Mouse (Mus musculus) MEL (cell line): Measurements from ENCODE around the gene Setd6. TPM values are rescaled to one million over a fixed set of nuclear protein-coding genes. Genes with fewer than 3 reads are reported as not detected.

Experiments
- DNase-seq: peaks from one replicate; pipeline ENCODE4 v3.0.0; 2011; ENCODE audit warnings: low read depth, low spot score
- H3K27ac ChIP-seq: 2 replicates; pipeline ENCODE4 v1.5.1; 2012; ENCODE audit warnings: low read depth, mild to moderate bottlenecking, control low read depth, low read length, moderate library complexity; ENCODE audit not compliant: control insufficient read depth
- H3K27me3 ChIP-seq, 2 experiments: fragments of 150-350 bp in 1 of 2; sonication (generic) in 1 of 2; 2 replicates each; pipeline ENCODE4 v1.6.1; 2012; ENCODE audit warnings: low read length in 2 of 2, mild to moderate bottlenecking in 2 of 2, improper control_type of control experiment in 1 of 2, moderate library complexity in 1 of 2; ENCODE audit not compliant: insufficient read depth in 2 of 2, control insufficient read depth in 1 of 2
- H3K36me3 ChIP-seq, 2 experiments: 2 replicates each; pipeline ENCODE4 v1.6.1; 2012 to 2014; ENCODE audit warnings: low read length in 2 of 2, improper control_type of control experiment in 1 of 2, inconsistent platforms in 1 of 2, mild to moderate bottlenecking in 1 of 2; ENCODE audit not compliant: insufficient read depth in 2 of 2, control insufficient read depth in 1 of 2
- H3K4me1 ChIP-seq, 2 experiments: fragments of 150-350 bp in 1 of 2; sonication (generic) in 1 of 2; 2 replicates each; pipeline ENCODE4 v1.6.1; 2012; ENCODE audit warnings: low read length in 2 of 2, improper control_type of control experiment in 1 of 2, mild to moderate bottlenecking in 1 of 2; ENCODE audit not compliant: insufficient read depth in 2 of 2, control insufficient read depth in 1 of 2
- H3K4me3 ChIP-seq, 2 experiments: fragments of 150-350 bp in 1 of 2; sonication (generic) in 1 of 2; 2 replicates each; pipeline ENCODE4 v1.5.1; 2012; ENCODE audit warnings: low read depth in 2 of 2, low read length in 2 of 2, mild to moderate bottlenecking in 2 of 2, moderate library complexity in 2 of 2, control low read depth in 1 of 2, improper control_type of control experiment in 1 of 2; ENCODE audit not compliant: control insufficient read depth in 1 of 2, insufficient read depth in 1 of 2
- H3K79me2 ChIP-seq: 2 replicates; pipeline ENCODE4 v1.6.1; 2012; ENCODE audit warnings: mild to moderate bottlenecking, low read length, moderate library complexity; ENCODE audit not compliant: control insufficient read depth, poor library complexity, insufficient read depth
- H3K9ac ChIP-seq: 2 replicates; pipeline ENCODE4 v1.6.1; 2012; ENCODE audit warnings: low read depth, mild to moderate bottlenecking, control low read depth, low read length, moderate library complexity; ENCODE audit not compliant: control insufficient read depth, poor library complexity, severe bottlenecking
- H3K9me3 ChIP-seq: fragments of 150-350 bp; sonication (generic); replicated peaks from 2 replicates; pipeline ENCODE4 v1.6.1; 2012; ENCODE audit warnings: mild to moderate bottlenecking, low read length, improper control_type of control experiment, moderate library complexity; ENCODE audit not compliant: insufficient read depth
- BHLHE40 ChIP-seq: IDR thresholded peaks from 2 replicates; pipeline ENCODE4 v1.6.1; 2012; ENCODE audit warnings: low read depth, mild to moderate bottlenecking, inconsistent platforms, low read length, improper control_type of control experiment, borderline replicate concordance
- CHD2 ChIP-seq: IDR thresholded peaks from 2 replicates; pipeline ENCODE4 v1.6.1; 2011; ENCODE audit warnings: low read length, improper control_type of control experiment
- CTCF ChIP-seq, 3 experiments: IDR thresholded peaks in 2 of 3; conservative IDR thresholded peaks in 1 of 3; 2 replicates each; pipeline ENCODE4 v1.5.1; 2011 to 2012; ENCODE audit warnings: low read length in 3 of 3, low read depth in 2 of 3, mild to moderate bottlenecking in 2 of 3, improper control_type of control experiment in 1 of 3, inconsistent platforms in 1 of 3, mixed read lengths in 1 of 3, moderate library complexity in 1 of 3; ENCODE audit not compliant: control insufficient read depth in 1 of 3, insufficient read depth in 1 of 3, poor library complexity in 1 of 3, severe bottlenecking in 1 of 3
- ELF1 ChIP-seq: IDR thresholded peaks from 2 replicates; pipeline ENCODE4 v1.6.1; 2014; ENCODE audit warnings: low read depth, mild to moderate bottlenecking, inconsistent platforms, low read length, improper control_type of control experiment, moderate library complexity
- EP300 ChIP-seq, 2 experiments: IDR thresholded peaks; 2 replicates each; pipeline ENCODE4 v1.6.1; 2011; ENCODE audit warnings: improper control_type of control experiment in 2 of 2, low read length in 2 of 2, low read depth in 1 of 2, mild to moderate bottlenecking in 1 of 2
- ETS1 ChIP-seq: IDR thresholded peaks from 2 replicates; pipeline ENCODE4 v1.6.1; 2012; ENCODE audit warnings: low read depth, mild to moderate bottlenecking, inconsistent platforms, low read length, improper control_type of control experiment, moderate library complexity
- GABPA ChIP-seq: IDR thresholded peaks from 2 replicates; pipeline ENCODE4 v1.6.1; 2012; ENCODE audit warnings: low read depth, mild to moderate bottlenecking, inconsistent platforms, low read length, improper control_type of control experiment, moderate library complexity
- KAT2A ChIP-seq: conservative IDR thresholded peaks from 2 replicates; pipeline ENCODE4 v1.6.1; 2012; ENCODE audit warnings: low read depth, low read length, improper control_type of control experiment, inconsistent platforms
- MAFK ChIP-seq: IDR thresholded peaks from 2 replicates; pipeline ENCODE4 v1.6.1; 2011; ENCODE audit warnings: low read depth, mild to moderate bottlenecking, low read length, improper control_type of control experiment, borderline replicate concordance
- MAX ChIP-seq: IDR thresholded peaks from 2 replicates; pipeline ENCODE4 v1.6.1; 2011; ENCODE audit warnings: low read length, improper control_type of control experiment
- MAZ ChIP-seq: IDR thresholded peaks from 2 replicates; pipeline ENCODE4 v1.6.1; 2012; ENCODE audit warnings: low read depth, mild to moderate bottlenecking, inconsistent platforms, low read length, improper control_type of control experiment
- NELFE ChIP-seq: IDR thresholded peaks from 2 replicates; pipeline ENCODE4 v1.6.1; 2011; ENCODE audit warnings: low read depth, low read length, improper control_type of control experiment
- POLR2AphosphoS2 ChIP-seq: IDR thresholded peaks from 2 replicates; pipeline ENCODE4 v1.6.1; 2011; ENCODE audit warnings: low read length, improper control_type of control experiment
- POLR2AphosphoS5 ChIP-seq: IDR thresholded peaks from 2 replicates; pipeline ENCODE4 v1.6.1; 2012; ENCODE audit warnings: low read depth, borderline replicate concordance, mild to moderate bottlenecking, inconsistent platforms, low read length, moderate library complexity, mixed read lengths
- RAD21 ChIP-seq: IDR thresholded peaks from 2 replicates; pipeline ENCODE4 v1.6.1; 2011; ENCODE audit warnings: mild to moderate bottlenecking, low read depth, low read length, improper control_type of control experiment
- SMC3 ChIP-seq: IDR thresholded peaks from 2 replicates; pipeline ENCODE4 v1.6.1; 2011; ENCODE audit warnings: low read depth, low read length, improper control_type of control experiment
- TBP ChIP-seq: IDR thresholded peaks from 2 replicates; pipeline ENCODE4 v1.8.0; 2011; ENCODE audit warnings: low read depth, low read length, improper control_type of control experiment
- TCF12 ChIP-seq: IDR thresholded peaks from 2 replicates; pipeline ENCODE4 v1.6.1; 2014; ENCODE audit warnings: low read depth, mild to moderate bottlenecking, inconsistent platforms, low read length, improper control_type of control experiment, moderate library complexity
- UBTF ChIP-seq: IDR thresholded peaks from 2 replicates; pipeline ENCODE4 v1.6.1; 2012; ENCODE audit warnings: low read depth, mild to moderate bottlenecking, inconsistent platforms, low read length, improper control_type of control experiment, moderate library complexity, borderline replicate concordance; ENCODE audit not compliant: insufficient read depth
- USF2 ChIP-seq, 2 experiments: IDR thresholded peaks; 2 replicates each; pipeline ENCODE4 v1.6.1; 2011 to 2012; ENCODE audit warnings: improper control_type of control experiment in 2 of 2, low read length in 2 of 2, borderline replicate concordance in 1 of 2, inconsistent platforms in 1 of 2, low read depth in 1 of 2, mild to moderate bottlenecking in 1 of 2; ENCODE audit not compliant: insufficient read depth in 1 of 2
- ZC3H11A ChIP-seq: IDR thresholded peaks from 2 replicates; pipeline ENCODE4 v1.6.1; 2012; ENCODE audit warnings: low read depth, mild to moderate bottlenecking, inconsistent platforms, low read length, improper control_type of control experiment
- ZMIZ1 ChIP-seq: IDR thresholded peaks from 2 replicates; pipeline ENCODE4 v1.6.1; 2012; ENCODE audit warnings: low read depth, mild to moderate bottlenecking, inconsistent platforms, low read length, improper control_type of control experiment, moderate library complexity
- ZNF384 ChIP-seq: IDR thresholded peaks from 2 replicates; pipeline ENCODE4 v1.6.1; 2012; ENCODE audit warnings: low read depth, mild to moderate bottlenecking, inconsistent platforms, low read length, improper control_type of control experiment
- polyA plus RNA-seq, 2 experiments: library from polyadenylated mRNA; stranded (reverse) in 1 of 2; unstranded in 1 of 2; fragments of >175 nt in 1 of 2; fragments of >200 nt in 1 of 2; gene quantifications; 2 replicates each; pipeline versions ENCODE4 v1.2.1 to v1.2.4; 2012; ENCODE audit warnings: low replicate concordance in 2 of 2, low read depth in 1 of 2; ENCODE audit not compliant: insufficient read length in 2 of 2, insufficient read depth in 1 of 2, missing spikeins in 1 of 2
- total RNA-seq: library from RNA; depleted of rRNA; stranded (reverse); fragments of 300-350 nt; gene quantifications from 2 replicates; pipeline ENCODE4 v1.2.3, GENCODE M21; 2012

The Setd6 gene
- total and polyA plus RNA-seq, 3 experiments = 37.8 to 78.4 TPM; not detected in 1

GRCm38 (mm10) chr8:95727625-95728024 lies 11.9 kb downstream of the Setd6 start:
- Histone ChIP-seq H3K9ac (no peak overlapping the region), H3K27ac (no peak overlapping the region), H3K27me3 (no peaks in the 10 kb centered on the region), H3K9me3 (no peaks in the 10 kb centered on the region), H3K79me2 (no peaks in the 10 kb centered on the region), H3K36me3 (peaks cover 0 to 54% of the 10 kb centered on the region in 2 experiments; a peak in 2 of 4 replicates), H3K4me1 (no peaks in the 10 kb centered on the region), H3K4me3 (no peak overlapping the region)
- no peak for DNase-seq
- TF ChIP-seq EP300 (IDR thresholded peaks at IDR 0.05; ENCODE audit: low read depth in 1 of 2, low read length in 2 of 2) (0 out of 4 replicates have a peak, but pooled peaks of 1 of the 2 experiments have one; percentile 9), KAT2A (no peak), CTCF (IDR thresholded peaks at IDR 0.05 in 2 of 3, conservative IDR thresholded peaks at IDR 0.05 in 1 of 3; ENCODE audit: control insufficient read depth in 1 of 3, insufficient read depth in 1 of 3, low read depth in 2 of 3, low read length in 3 of 3, poor library complexity in 1 of 3, severe bottlenecking in 1 of 3) (no peak), TBP (no peak), MAZ (no peak), BHLHE40 (no peak), USF2 (IDR thresholded peaks at IDR 0.05; ENCODE audit: borderline replicate concordance in 1 of 2, insufficient read depth in 1 of 2, low read depth in 1 of 2, low read length in 2 of 2) (no peak)

- Histone ChIP-seq H3K27me3 (no peaks in the 10 kb centered on the region), H3K79me2 (no peaks in the 10 kb centered on the region; the same call in 1 of the 2 replicates), H3K4me3 (no peak overlapping the region), H3K9ac (no peak overlapping the region), H3K36me3 (peaks cover 0 to 60% of the 10 kb centered on the region in 2 experiments; a peak in 2 of 4 replicates), H3K4me1 (no peaks in the 10 kb centered on the region), H3K27ac (no peak overlapping the region), H3K9me3 (no peaks in the 10 kb centered on the region)
- peak; percentile 21 for DNase-seq
- TF ChIP-seq CTCF (IDR thresholded peaks at IDR 0.05 in 2 of 3, conservative IDR thresholded peaks at IDR 0.05 in 1 of 3; ENCODE audit: control insufficient read depth in 1 of 3, insufficient read depth in 1 of 3, low read depth in 2 of 3, low read length in 3 of 3, poor library complexity in 1 of 3, severe bottlenecking in 1 of 3) (peak in 2 of 3 experiments; percentile 6 to 28; a peak in 2 of 6 replicates), SMC3 (peak; percentile 18; the same call in 1 of the 2 replicates), ZMIZ1 (no peak)
Observed at GRCm38 (mm10) chr8:95738596-95738995, 22.9 kb downstream of the Setd6 start.

- H3K9ac ChIP-seq = no peak overlapping the region
- TF ChIP-seq ELF1 = no peak
- no peak for TF ChIP-seq CHD2
- TF ChIP-seq USF2 (IDR thresholded peaks at IDR 0.05; ENCODE audit: borderline replicate concordance in 1 of 2, insufficient read depth in 1 of 2, low read depth in 1 of 2, low read length in 2 of 2) = no peak
- TF ChIP-seq MAZ = no peak
- no peak for TF ChIP-seq MAX
- no peak for TF ChIP-seq RAD21
- no peak for TF ChIP-seq GABPA
- no peak for TF ChIP-seq POLR2AphosphoS5
- no peak for TF ChIP-seq ZC3H11A
- no peak for TF ChIP-seq NELFE
- no peak for TF ChIP-seq ZNF384
- no peak for TF ChIP-seq MAFK
- no peak for TF ChIP-seq TCF12
- TF ChIP-seq EP300 (IDR thresholded peaks at IDR 0.05; ENCODE audit: low read depth in 1 of 2, low read length in 2 of 2) = no peak
- no peak for TF ChIP-seq POLR2AphosphoS2
- TF ChIP-seq UBTF = no peak
- no peak for TF ChIP-seq ETS1
- no peak overlapping the region for H3K4me3 ChIP-seq
- no peak for DNase-seq
- H3K9me3 ChIP-seq = no peaks in the 10 kb centered on the region
- H3K4me1 ChIP-seq = no peaks in the 10 kb centered on the region
- peaks cover 0 to 57% of the 10 kb centered on the region in 2 experiments; a peak in 2 of 4 replicates for H3K36me3 ChIP-seq
- no peaks in the 10 kb centered on the region for H3K27me3 ChIP-seq
- H3K27ac ChIP-seq = no peak overlapping the region
- no peaks in the 10 kb centered on the region for H3K79me2 ChIP-seq
Observed at GRCm38 (mm10) chr8:95741732-95742131, 26.1 kb downstream of the Setd6 start.
